Mouse (Mus musculus): Measurements from ENCODE around the gene Unc119b. TPM values are rescaled to one million over a fixed set of nuclear protein-coding genes. Genes with fewer than 3 reads are reported as not detected.
A peak's percentile ranks its signal among the peaks of the same experiment; 100 is the strongest.

Unc119b gene
- polyA plus RNA-seq, 1 experiment from 2014 or later = 62.6 TPM

- no peaks in the 10 kb centered on the region for H3K9me3 ChIP-seq
- ATAC-seq (ENCODE audit: insufficient number of reproducible peaks, insufficient read depth, low FRiP score, low TSS enrichment, low read depth) = no peak
- no peak overlapping the region for H3K27ac ChIP-seq
Measured at GRCm38 (mm10) chr5:115127421-115128179, 7.2 kb downstream of the Unc119b start.

DNA sequence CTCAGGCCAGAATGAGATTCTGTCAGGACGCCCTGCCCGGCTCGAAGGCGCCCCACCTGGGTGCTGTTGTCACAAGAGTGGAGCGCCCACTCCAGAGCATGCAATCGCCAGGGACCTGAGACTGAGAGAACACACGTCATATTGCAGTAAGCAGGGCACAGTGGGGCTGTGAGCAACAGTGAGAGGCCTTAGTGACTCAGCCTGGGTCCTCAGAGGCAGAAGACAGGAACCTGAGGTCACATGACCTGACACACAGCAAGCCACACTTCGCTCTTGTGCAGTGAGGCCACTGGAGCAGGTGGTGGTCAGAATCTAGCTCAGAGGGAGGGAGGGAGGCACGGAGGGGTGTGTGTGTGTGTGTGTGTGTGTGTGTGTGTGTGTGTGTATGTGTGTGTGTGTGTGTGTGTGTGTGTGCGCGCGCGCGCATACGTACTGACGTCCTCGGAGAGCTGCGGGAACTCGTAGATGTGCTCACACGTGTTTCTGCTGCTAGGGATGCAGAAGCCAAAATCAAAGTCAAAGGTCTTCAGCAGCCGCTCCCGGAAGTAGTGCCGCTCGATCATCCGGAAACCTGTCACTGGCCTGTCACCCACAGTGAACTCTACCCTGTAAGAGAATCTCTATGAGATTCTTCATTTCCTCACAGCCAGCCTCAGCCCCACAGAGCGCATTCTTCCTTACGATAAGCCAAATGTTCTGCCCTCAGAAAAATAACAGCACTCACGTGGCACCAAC lies 8.0 kb downstream of the Unc119b start:
- no peak for ATAC-seq (ENCODE audit: insufficient number of reproducible peaks, insufficient read depth, low FRiP score, low TSS enrichment, low read depth)
- Histone ChIP-seq H3K9me3 (no peaks in the 10 kb centered on the region), H3K4me3 (replicated peaks) (no peak overlapping the region), H3K27me3 (no peaks in the 10 kb centered on the region), H3K9ac (replicated peaks) (no peak overlapping the region), H3K4me1 (replicated peaks) (peaks cover 10% of the 10 kb centered on the region), H3K27ac (no peak overlapping the region), H3K4me2 (no peak overlapping the region), H3K36me3 (peaks cover 92% of the 10 kb centered on the region)
- 94% methylated on average over 28 of the region's 28 CpGs for WGBS

More at GRCm38 (mm10) chr5:115127421-115128179, 7.2 kb downstream of the Unc119b start:
- H3K27me3 ChIP-seq = no peaks in the 10 kb centered on the region
- 91% methylated on average over 22 of the region's 22 CpGs for WGBS
- H3K4me1 ChIP-seq (replicated peaks) = peaks cover 13% of the 10 kb centered on the region
- no peak overlapping the region for H3K9ac ChIP-seq (replicated peaks)
- no peak overlapping the region for H3K4me2 ChIP-seq
- H3K36me3 ChIP-seq = peaks cover 91% of the 10 kb centered on the region
- H3K4me3 ChIP-seq (replicated peaks) = no peak overlapping the region

DNA sequence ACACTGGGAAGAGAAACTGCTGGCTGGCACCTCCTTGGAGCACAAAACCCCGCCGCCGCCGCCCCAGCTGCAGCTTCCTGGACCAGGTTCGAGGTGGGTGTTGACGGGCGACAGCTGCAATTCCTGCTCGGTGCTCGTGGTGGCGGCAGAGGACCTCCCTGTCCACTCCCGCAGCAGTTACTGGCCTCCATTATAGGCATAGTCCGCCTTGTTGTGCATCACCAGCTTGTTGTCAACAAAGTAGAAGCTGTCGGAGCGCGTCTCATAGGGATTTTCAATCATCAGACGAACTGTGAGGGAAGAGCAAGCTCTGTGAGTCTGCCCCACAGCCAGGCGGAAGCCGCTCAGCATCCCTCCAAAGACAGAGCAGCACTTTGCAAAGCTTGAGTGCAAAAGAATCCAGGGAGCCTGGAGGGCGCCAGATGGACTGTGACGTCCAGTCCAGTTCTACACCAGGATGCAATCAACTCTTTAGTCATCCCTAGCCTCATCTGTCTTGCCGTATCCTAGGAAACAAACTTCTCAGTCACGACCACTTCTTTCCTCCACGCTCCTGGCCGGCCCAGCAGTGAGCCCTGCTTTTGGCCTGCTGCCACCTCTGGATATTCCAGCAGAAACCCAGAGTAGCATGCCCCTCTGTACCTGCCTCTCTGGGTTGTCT lies 9.4 kb downstream of the Unc119b start:
- ATAC-seq (ENCODE audit: insufficient number of reproducible peaks, insufficient read depth, low FRiP score, low TSS enrichment, low read depth) = no peak
- Histone ChIP-seq H3K4me1 (replicated peaks) (peaks cover 10% of the 10 kb centered on the region), H3K4me3 (replicated peaks) (no peak overlapping the region), H3K36me3 (peaks cover 81% of the 10 kb centered on the region), H3K9ac (replicated peaks) (no peak overlapping the region), H3K4me2 (no peak overlapping the region), H3K27me3 (no peaks in the 10 kb centered on the region), H3K27ac (peak overlapping the region; percentile 25; the same call in 1 of the 2 replicates), H3K9me3 (no peaks in the 10 kb centered on the region)
- WGBS = 31% methylated on average over 24 of the region's 24 CpGs

GRCm38 (mm10) chr5:115124690-115125089 lies 10.1 kb downstream of the Unc119b start:
- Histone ChIP-seq H3K36me3 (peaks cover 74% of the 10 kb centered on the region), H3K9ac (replicated peaks) (no peak overlapping the region), H3K4me1 (replicated peaks) (peaks cover 10% of the 10 kb centered on the region), H3K4me2 (no peak overlapping the region), H3K4me3 (replicated peaks) (no peak overlapping the region), H3K27me3 (no peaks in the 10 kb centered on the region), H3K9me3 (no peaks in the 10 kb centered on the region), H3K27ac (0 out of 2 replicates have a peak overlapping the region, but pooled peaks have one; percentile 7)
- ATAC-seq (ENCODE audit: insufficient number of reproducible peaks, insufficient read depth, low FRiP score, low TSS enrichment, low read depth) = no peak
- WGBS = 90% methylated on average over 6 of the region's 6 CpGs

- H3K36me3 ChIP-seq = peaks cover 56% of the 10 kb centered on the region
- no peak for ATAC-seq (ENCODE audit: insufficient number of reproducible peaks, insufficient read depth, low FRiP score, low TSS enrichment, low read depth)
- WGBS = 72% methylated on average over 5 of the region's 5 CpGs
Measured at GRCm38 (mm10) chr5:115120978-115121377, 13.8 kb downstream of the Unc119b start.

DNA sequence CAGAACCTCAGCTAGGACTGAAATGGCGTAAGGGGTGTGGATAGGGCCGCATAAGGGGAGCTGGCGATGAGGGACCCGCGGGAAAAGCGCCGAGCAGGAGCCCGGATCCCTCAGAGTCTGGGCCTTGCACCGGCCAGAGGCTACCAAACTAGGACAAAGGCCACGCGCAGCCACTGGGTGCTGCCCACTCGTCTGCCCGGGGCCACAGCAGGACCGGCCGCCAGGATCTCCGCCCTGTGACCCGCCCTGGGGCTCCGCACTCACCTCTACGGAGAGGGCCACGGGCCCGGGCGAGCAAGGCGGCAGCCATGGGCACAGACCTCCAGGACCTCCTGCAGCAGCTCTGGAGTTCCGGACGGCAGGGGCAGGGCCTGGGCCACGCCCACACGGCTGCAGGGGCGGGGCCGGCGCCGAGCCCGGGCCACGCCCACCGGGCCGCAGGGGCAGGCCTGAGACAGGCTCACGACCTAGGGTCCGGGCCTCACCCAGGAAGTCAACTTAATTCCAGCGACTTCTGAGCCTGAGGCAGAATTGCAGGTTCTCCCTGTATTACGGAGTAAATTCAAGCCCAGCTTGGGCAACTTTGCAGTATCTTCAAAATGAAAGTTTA lies 15.7 kb downstream of the Unc119b start, which contains the start of gene Acads:
Gene Acads, minus strand, starts transcription at position 386 of the 610 bp plus-strand sequence.
- Histone ChIP-seq H3K4me2 (peak within 1 kb of the TSS; percentile 76), H3K9me3 (no peaks in the 10 kb centered on the region), H3K4me1 (replicated peaks) (peaks cover 10% of the 10 kb centered on the region; the same call in 1 of the 2 replicates), H3K9ac (replicated peaks) (peak within 1 kb of the TSS; percentile 85), H3K36me3 (peaks cover 60% of the 10 kb centered on the region), H3K4me3 (replicated peaks) (peak within 1 kb of the TSS; percentile 86), H3K27ac (peak within 1 kb of the TSS; percentile 83), H3K27me3 (no peaks in the 10 kb centered on the region)
- peak; percentile 78 for ATAC-seq (ENCODE audit: insufficient number of reproducible peaks, insufficient read depth, low FRiP score, low TSS enrichment, low read depth)
- 0% methylated on average over 39 of the region's 39 CpGs for WGBS

More at GRCm38 (mm10) chr5:115120978-115121377, 13.8 kb downstream of the Unc119b start:
- H3K4me1 ChIP-seq (replicated peaks) = peaks cover 20% of the 10 kb centered on the region
- no peak overlapping the region for H3K27ac ChIP-seq
- H3K27me3 ChIP-seq = no peaks in the 10 kb centered on the region
- H3K4me2 ChIP-seq = no peak overlapping the region
- no peak overlapping the region for H3K4me3 ChIP-seq (replicated peaks)
- no peak overlapping the region for H3K9ac ChIP-seq (replicated peaks)
- no peaks in the 10 kb centered on the region for H3K9me3 ChIP-seq

GRCm38 (mm10) chr5:115117467-115117866 lies 17.3 kb downstream of the Unc119b start:
- H3K4me1 ChIP-seq (replicated peaks) = peaks cover 10% of the 10 kb centered on the region; the same call in 1 of the 2 replicates
- H3K9ac ChIP-seq (replicated peaks) = no peak overlapping the region
- WGBS = 94% methylated on average over 13 of the region's 13 CpGs
- no peak for ATAC-seq (ENCODE audit: insufficient number of reproducible peaks, insufficient read depth, low FRiP score, low TSS enrichment, low read depth)
- no peak overlapping the region for H3K4me3 ChIP-seq (replicated peaks)
- no peaks in the 10 kb centered on the region for H3K27me3 ChIP-seq
- no peak overlapping the region for H3K4me2 ChIP-seq
- no peak overlapping the region for H3K27ac ChIP-seq
- H3K36me3 ChIP-seq = peaks cover 59% of the 10 kb centered on the region
- no peaks in the 10 kb centered on the region for H3K9me3 ChIP-seq

DNA sequence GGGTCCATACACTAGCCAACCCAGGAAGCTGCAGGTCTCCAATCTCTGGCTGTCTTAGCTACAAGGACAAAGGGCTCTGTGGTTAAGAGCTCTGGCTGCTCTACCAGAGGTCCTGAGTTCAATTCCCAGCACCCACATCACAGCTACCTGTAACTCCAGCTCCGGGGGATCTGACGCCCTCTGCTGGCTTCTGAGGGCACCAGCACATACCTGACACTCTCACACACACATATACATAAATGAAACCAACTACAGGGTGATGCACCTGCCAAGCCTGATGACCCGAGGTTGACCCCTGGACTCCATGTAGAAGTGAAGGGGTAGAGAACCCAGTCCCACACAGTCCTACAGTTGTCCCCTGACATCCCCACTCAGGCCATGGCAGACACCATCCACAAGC lies 18.3 kb downstream of the Unc119b start:
- no peaks in the 10 kb centered on the region for H3K27me3 ChIP-seq
- no peak overlapping the region for H3K4me2 ChIP-seq
- H3K9ac ChIP-seq (replicated peaks) = no peak overlapping the region
- H3K4me3 ChIP-seq (replicated peaks) = no peak overlapping the region
- no peak overlapping the region for H3K27ac ChIP-seq
- H3K9me3 ChIP-seq = no peaks in the 10 kb centered on the region
- H3K4me1 ChIP-seq (replicated peaks) = peaks cover 10% of the 10 kb centered on the region; the same call in 1 of the 2 replicates
- 79% methylated on average over 3 of the region's 3 CpGs for WGBS
- ATAC-seq (ENCODE audit: insufficient number of reproducible peaks, insufficient read depth, low FRiP score, low TSS enrichment, low read depth) = no peak
- H3K36me3 ChIP-seq = peaks cover 63% of the 10 kb centered on the region

DNA sequence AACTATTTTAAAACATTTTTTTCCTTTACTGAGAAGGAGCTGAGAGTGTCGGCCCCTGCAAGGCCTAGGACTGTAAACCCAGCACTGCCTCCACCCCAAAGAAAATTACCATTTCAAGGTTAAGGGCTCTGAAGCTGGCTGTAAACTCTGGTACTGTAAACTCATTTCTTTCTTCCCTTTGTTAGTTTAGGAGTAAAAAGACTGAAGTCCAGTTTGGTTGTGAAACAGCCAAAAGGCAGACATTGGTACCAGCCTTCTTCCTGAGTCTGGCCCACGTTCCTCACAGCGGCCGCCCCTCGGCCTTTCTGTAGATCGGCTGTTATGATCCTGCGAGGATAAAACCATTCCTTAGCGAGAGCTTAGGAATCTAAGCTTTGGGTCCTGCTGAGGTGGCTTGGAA lies 20.3 kb downstream of the Unc119b start:
- Histone ChIP-seq H3K36me3 (peaks cover 82% of the 10 kb centered on the region), H3K27me3 (no peaks in the 10 kb centered on the region), H3K4me1 (replicated peaks) (peaks cover 9% of the 10 kb centered on the region; the same call in 1 of the 2 replicates), H3K4me2 (no peak overlapping the region), H3K9me3 (no peaks in the 10 kb centered on the region), H3K4me3 (replicated peaks) (no peak overlapping the region), H3K9ac (replicated peaks) (no peak overlapping the region), H3K27ac (no peak overlapping the region)
- ATAC-seq (ENCODE audit: insufficient number of reproducible peaks, insufficient read depth, low FRiP score, low TSS enrichment, low read depth) = no peak
- 91% methylated on average over 8 of the region's 8 CpGs for WGBS

DNA sequence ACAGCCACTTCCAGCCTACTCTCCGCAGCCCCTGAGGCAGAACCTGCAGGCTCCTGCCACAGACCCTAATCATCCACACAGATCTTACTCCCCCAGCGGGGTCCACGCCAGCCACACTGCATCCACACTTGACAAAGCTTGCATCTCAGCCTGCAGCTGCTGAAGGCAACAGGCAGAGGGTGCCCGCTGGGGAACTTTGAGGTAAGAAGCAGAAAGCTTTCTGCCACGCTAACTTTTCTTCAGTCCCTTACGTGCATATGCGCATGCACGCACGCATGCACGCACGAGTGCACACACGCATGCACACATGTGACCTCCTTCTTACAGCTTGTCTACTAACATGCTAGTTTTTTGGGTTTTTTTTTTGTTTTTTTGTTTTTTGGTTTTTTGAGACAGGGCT lies 21.5 kb downstream of the Unc119b start:
- H3K4me2 ChIP-seq = no peak overlapping the region
- H3K9ac ChIP-seq (replicated peaks) = no peak overlapping the region
- H3K27ac ChIP-seq = no peak overlapping the region
- H3K4me1 ChIP-seq (replicated peaks) = peaks cover 1% of the 10 kb centered on the region; the same call in 1 of the 2 replicates
- no peak overlapping the region for H3K4me3 ChIP-seq (replicated peaks)
- no peak for ATAC-seq (ENCODE audit: insufficient number of reproducible peaks, insufficient read depth, low FRiP score, low TSS enrichment, low read depth)
- H3K27me3 ChIP-seq = no peaks in the 10 kb centered on the region
- H3K36me3 ChIP-seq = peaks cover 89% of the 10 kb centered on the region
- no peaks in the 10 kb centered on the region for H3K9me3 ChIP-seq
- 95% methylated on average over 12 of the region's 12 CpGs for WGBS
